In genomic region chr16:44492151-44492550, GRCm38 (mm10) we compare ENCODE assay signal across 26 mouse cellular contexts.
"Had no signal": no experiment of that assay in that cellular context is flagged by ENCODE, and none has a peak within 500 bp of the region (broad histone marks: within the 10 kb centered on the region; RNA-seq: fewer than 3 reads in every experiment).

No protein-coding gene starts in this region.

- DNase-seq: kidney, postnatal 25 days; layer of hippocampus, adult 9-11 months; liver; lung, adult 18-20 months; lung, postnatal 10 days; lung, postnatal 36 days; retina, postnatal 1 day; right cerebral cortex, postnatal 25 days; spleen, adult 18-20 months; thymus, adult 2 months; thymus, postnatal 14 days; thymus, postnatal 4 days had no signal

- ATAC-seq: liver, embryonic 12.5 days; midbrain, embryonic 13.5 days; midbrain, embryonic 16.5 days had no signal

- H3K27ac ChIP-seq: kidney, postnatal 0 days; limb, embryonic 10.5 days; liver, embryonic 12.5 days; liver, embryonic 15.5 days; lung, embryonic 15.5 days; stomach, embryonic 15.5 days had no signal

- H3K36me3 ChIP-seq: liver, embryonic 12.5 days; liver, embryonic 15.5 days had no signal

- H3K9ac ChIP-seq: limb, embryonic 13.5 days; liver, embryonic 12.5 days; liver, embryonic 15.5 days; lung, embryonic 15.5 days; midbrain, embryonic 13.5 days; neural tube, embryonic 13.5 days; stomach, embryonic 15.5 days had no signal

- H3K9me3 ChIP-seq: limb, embryonic 10.5 days; limb, embryonic 13.5 days; liver, embryonic 12.5 days; liver, embryonic 15.5 days; lung, embryonic 15.5 days; megakaryocyte, embryonic 14.5 days; midbrain, embryonic 10.5 days; midbrain, embryonic 13.5 days; neural tube, embryonic 13.5 days; stomach, embryonic 15.5 days had no signal

- H3K4me2 ChIP-seq: limb, embryonic 13.5 days; liver, embryonic 12.5 days; liver, embryonic 15.5 days; lung, embryonic 15.5 days; midbrain, embryonic 13.5 days; neural tube, embryonic 13.5 days; stomach, embryonic 15.5 days had no signal

- H3K27me3 ChIP-seq: limb, embryonic 13.5 days; liver, embryonic 12.5 days; liver, embryonic 15.5 days; lung, embryonic 15.5 days; midbrain, embryonic 13.5 days; neural tube, embryonic 13.5 days; stomach, embryonic 15.5 days had no signal

- H3K4me1 ChIP-seq: liver, embryonic 12.5 days; liver, embryonic 15.5 days had no signal

- H3K4me3 ChIP-seq: layer of hippocampus, adult 2 months; limb, embryonic 10.5 days; limb, embryonic 13.5 days; liver, embryonic 12.5 days; liver, embryonic 15.5 days; lung, embryonic 15.5 days; megakaryocyte, embryonic 14.5 days; midbrain, embryonic 10.5 days; midbrain, embryonic 13.5 days; myocyte; neural tube, embryonic 13.5 days; stomach, embryonic 15.5 days had no signal
